Mouse (Mus musculus): ENCODE measurements around the gene Pagr1b. TPM values are rescaled to one million over a fixed set of nuclear protein-coding genes. Genes with fewer than 3 reads are reported as not detected.

Pagr1b gene
- total RNA-seq (2023): not detected

DNA sequence TGATC lies at the start of gene Pagr1b:
TSS of gene Pagr1b (minus strand) at position 4 of the 5 bp plus-strand sequence.

DNA sequence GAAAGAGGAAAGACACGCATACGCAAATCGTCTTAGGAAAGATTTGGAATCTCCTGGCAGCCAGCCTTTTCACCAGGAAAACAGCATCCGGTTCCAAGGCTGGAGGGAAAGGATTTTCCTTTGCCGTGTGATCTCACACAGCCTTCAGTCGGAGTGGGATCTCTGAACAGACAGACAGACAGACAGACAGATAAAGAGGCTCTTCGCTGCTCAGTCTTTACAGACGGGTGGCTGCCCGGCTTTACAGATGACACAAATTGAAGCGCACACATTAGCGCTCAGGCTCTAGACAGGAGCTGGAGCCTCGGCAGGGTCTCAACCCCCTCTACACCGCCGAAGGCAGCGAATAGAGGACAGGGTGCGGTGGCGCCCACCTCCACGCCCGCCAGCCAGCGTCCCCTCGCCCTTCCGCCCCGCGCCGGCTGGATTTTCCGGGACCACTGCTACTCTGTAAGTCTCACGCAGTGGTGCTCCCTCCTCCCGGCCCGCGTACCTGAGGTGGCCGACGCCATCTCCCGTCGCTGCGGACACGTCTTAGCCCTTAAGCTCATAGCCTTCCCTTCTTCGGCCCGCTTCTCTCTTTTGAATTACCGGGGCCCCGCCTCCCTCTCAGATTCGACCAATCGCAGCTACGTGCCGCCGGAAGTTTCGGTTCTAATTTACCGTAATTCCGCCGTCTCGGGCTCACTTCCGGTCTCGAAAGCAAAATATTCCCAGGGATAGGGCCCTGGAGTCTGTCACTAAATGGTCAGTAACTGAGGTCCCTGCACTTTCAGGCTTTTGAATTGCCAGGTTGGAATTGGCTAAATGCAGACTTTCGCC lies 25.8 kb upstream of the Pagr1b start, which contains the start of gene Kif22:
TSS of gene Kif22 (minus strand) at position 621 of the 822 bp plus-strand sequence.

GRCm38 (mm10) chr7:127026984-127027726 lies 10.9 kb upstream of the Pagr1b start, which contains the start of gene Maz:
Gene Maz (minus strand): TSS chr7:127027037.

DNA sequence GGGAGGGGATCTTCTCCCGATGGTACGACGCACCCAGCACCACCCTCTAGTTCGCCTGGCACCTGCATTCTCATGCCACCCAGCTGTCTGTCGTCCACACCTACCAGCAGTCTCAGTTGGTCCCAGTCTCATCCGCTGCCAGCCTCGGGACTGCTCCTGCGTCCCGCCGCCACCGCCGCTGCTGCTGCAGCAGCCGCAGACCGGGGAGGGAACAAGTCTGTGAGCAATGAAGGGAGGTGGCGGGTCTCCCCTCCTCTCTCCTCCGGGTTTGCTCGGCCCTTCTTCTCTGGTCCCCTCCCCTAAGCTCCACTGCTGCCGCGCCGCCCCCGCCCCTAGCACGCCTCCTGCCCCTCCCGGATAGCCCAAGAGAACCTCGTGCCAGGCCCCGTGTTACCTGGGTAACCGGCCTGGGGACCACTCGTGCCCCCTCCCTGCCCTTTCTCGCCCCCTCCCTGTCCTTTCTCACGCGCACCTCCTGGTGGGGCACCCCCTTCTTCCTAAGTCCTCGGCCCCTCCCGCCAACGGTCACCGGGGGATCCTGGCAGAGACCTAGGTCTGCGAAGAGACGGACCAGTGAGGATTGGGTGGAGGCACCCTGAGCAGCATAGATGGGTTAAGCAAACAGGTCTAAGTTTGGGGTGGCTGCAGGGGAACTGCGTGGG lies 4.7 kb upstream of the Pagr1b start, which contains the start of the genes Gm42742 and Prrt2:
TSS of gene Gm42742 (minus strand) at position 197 of the 662 bp plus-strand sequence.
TSS of gene Prrt2 (minus strand) at position 311 of the 662 bp plus-strand sequence.

DNA sequence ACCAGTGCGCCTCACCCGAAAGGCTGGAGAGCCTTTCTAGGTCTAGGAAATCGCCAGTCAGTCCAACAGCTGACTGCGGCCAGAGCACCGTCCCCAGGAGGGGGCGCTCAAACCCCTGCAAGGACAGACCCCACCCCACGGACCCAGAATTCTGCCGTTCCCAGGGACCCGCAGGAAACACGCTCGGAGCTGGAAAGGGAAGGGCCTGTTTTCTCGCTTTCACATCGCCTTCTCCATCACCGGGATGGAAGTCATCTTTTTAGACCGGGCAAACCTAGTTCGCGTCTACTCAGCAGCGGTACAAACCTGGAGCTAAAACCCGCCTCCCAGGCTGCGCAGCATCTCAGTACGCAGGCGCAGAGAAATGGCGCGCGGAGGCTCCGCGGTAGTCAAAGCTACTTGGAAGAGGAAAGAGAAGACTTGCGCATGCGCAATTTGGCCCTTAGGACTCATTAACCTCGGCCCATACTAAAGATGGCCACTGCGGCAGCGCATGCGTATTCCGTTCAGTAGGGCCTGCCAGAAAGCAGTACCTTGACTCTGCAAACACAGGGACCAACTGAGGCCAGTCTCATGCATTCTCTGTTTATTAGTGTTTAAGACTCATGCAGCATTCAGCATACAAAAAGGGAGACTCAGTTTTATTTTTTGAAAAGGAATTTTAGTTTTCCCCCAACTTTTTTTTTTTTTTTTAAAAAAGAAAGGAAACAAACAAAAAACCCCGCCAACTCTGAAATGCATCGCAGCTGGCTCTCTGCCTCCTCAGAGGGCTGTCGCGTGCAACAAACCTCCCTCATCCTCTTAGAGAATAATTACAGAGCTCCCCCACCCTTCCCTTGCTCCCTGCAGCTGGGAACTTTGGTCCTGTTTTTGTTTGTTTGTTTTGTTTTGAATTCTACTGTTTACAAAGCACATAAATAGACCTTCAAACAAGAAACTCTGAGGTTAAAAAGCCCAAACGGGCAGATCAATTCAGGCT lies 976 bp upstream of the Pagr1b start, which contains the start of gene Pagr1a:
TSS of gene Pagr1a (minus strand) at position 382 of the 979 bp plus-strand sequence.

DNA sequence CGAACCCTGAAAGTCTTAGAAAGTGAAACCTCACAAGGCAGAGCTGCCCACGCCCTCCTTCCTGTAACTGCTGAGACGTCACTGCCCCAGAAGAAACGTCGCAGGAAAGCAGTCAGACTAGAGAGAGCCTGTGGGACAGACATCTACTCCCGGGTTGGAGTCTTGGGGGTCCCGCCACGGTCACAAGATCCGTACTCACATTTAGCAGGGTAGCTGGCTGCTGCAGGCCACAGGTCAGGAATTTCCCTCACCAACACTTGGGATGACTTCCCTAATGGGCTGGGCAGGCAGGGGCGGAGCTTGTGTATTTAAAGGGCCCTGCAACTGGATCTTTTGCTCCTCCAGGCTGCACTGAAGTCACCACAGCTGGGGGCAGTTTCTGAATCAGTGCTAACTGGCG lies 2.0 kb downstream of the Pagr1b start, which contains the start of gene Mvp:
TSS of gene Mvp (minus strand) at position 302 of the 400 bp plus-strand sequence.

GRCm38 (mm10) chr7:126975950-126976866 lies 40.1 kb downstream of the Pagr1b start, which contains the start of gene Cdiptos:
Gene Cdiptos (minus strand): TSS chr7:126976098.

GRCm38 (mm10) chr7:126975893-126975949 lies 40.6 kb downstream of the Pagr1b start, which contains the start of gene Cdipt:
Gene Cdipt (plus strand): TSS chr7:126975914.

Other genes starting within 250 kb of the Pagr1b start
- 232 TPM for gene Ypel3, start 239.5 kb downstream of the Pagr1b start, total RNA-seq (2023)
- gene Tbx6, start 235.0 kb downstream of the Pagr1b start, total RNA-seq (2023): 7.7 TPM
- 228 TPM for gene Ppp4c, start 224.0 kb downstream of the Pagr1b start, total RNA-seq (2023)
- gene Fam57b, start 218.8 kb downstream of the Pagr1b start, total RNA-seq (2023): not detected
- not detected for gene 4930451I11Rik, start 184.8 kb downstream of the Pagr1b start, total RNA-seq (2023)
- gene Doc2a, start 169.1 kb downstream of the Pagr1b start, total RNA-seq (2023): not detected
- 31.9 TPM for gene Hirip3, start 154.5 kb downstream of the Pagr1b start, total RNA-seq (2023)
- gene Ino80e, start 154.1 kb downstream of the Pagr1b start, total RNA-seq (2023): 55.6 TPM
- 95.7 TPM for gene Taok2, start 131.8 kb downstream of the Pagr1b start, total RNA-seq (2023)
- gene Tmem219, start 93.6 kb downstream of the Pagr1b start, total RNA-seq (2023): 26.0 TPM
- gene Kctd13, start 87.6 kb downstream of the Pagr1b start, total RNA-seq (2023): 36.8 TPM
- not detected for gene Asphd1, start 66.9 kb downstream of the Pagr1b start, total RNA-seq (2023)
- 6.5 TPM for gene Sez6l2, start 65.9 kb downstream of the Pagr1b start, total RNA-seq (2023)
- 125 TPM for gene Cdipt, start 40.6 kb downstream of the Pagr1b start, total RNA-seq (2023)
- not detected for gene Cdiptos, start 40.4 kb downstream of the Pagr1b start, total RNA-seq (2023)
- gene Mvp, start 1.9 kb downstream of the Pagr1b start, total RNA-seq (2023): 25.6 TPM
- gene Pagr1a, start 868 bp upstream of the Pagr1b start, total RNA-seq (2023): 3.0 TPM
- gene Gm42742, start 4.6 kb upstream of the Pagr1b start, total RNA-seq (2023): 43.4 TPM
- 2.1 TPM for gene Prrt2, start 4.7 kb upstream of the Pagr1b start, total RNA-seq (2023)
- gene Maz, start 10.6 kb upstream of the Pagr1b start, total RNA-seq (2023): 202 TPM
- gene Kif22, start 26.0 kb upstream of the Pagr1b start, total RNA-seq (2023): 2.7 TPM
- 4.4 TPM for gene Zg16, start 70.8 kb upstream of the Pagr1b start, total RNA-seq (2023)
- 73.9 TPM for gene AI467606, start 74.9 kb upstream of the Pagr1b start, total RNA-seq (2023)
- 37.4 TPM for gene Qprt, start 105.7 kb upstream of the Pagr1b start, total RNA-seq (2023)
- 313 TPM for gene Spn, start 121.3 kb upstream of the Pagr1b start, total RNA-seq (2023)
- gene Cd2bp2, start 179.6 kb upstream of the Pagr1b start, total RNA-seq (2023): 70.5 TPM
- 51.7 TPM for gene Tbc1d10b, start 192.0 kb upstream of the Pagr1b start, total RNA-seq (2023)
- gene Mylpf, start 192.4 kb upstream of the Pagr1b start, total RNA-seq (2023): 24.1 TPM
- gene Zfp553, start 216.6 kb upstream of the Pagr1b start, total RNA-seq (2023): 9.8 TPM
- gene Sept1, start 216.6 kb upstream of the Pagr1b start, total RNA-seq (2023): 581 TPM
- gene Zfp771, start 227.8 kb upstream of the Pagr1b start, total RNA-seq (2023): 15.3 TPM
- gene Dctpp1, start 244.2 kb upstream of the Pagr1b start, total RNA-seq (2023): 20.0 TPM

All from CD8-positive naive resting alpha-beta T cell, adult 57 days (primary cell).